Mouse (Mus musculus) hindbrain, embryonic 14.5 days (tissue): ENCODE data around the gene Hck. TPM values are rescaled to one million over a fixed set of nuclear protein-coding genes. Genes with fewer than 3 reads are reported as not detected.

Experiments
- ATAC-seq: fragments of 200-750 bp; cut with Nextera tagmentation; 2 replicates; pipeline ENCODE4 v1.8.0; 2017; ENCODE audit warnings: moderate number of reproducible peaks, mild to moderate bottlenecking, moderate TSS enrichment, moderate library complexity; ENCODE audit not compliant: low FRiP score
- DNase-seq: peaks from one replicate; pipeline ENCODE4 v3.0.0-alpha.2; 2015; ENCODE audit warnings: low spot score
- H3K27ac ChIP-seq: fragments of 300-500 bp; sonication (generic); 2 replicates; pipeline ENCODE4 v1.5.1; 2014; ENCODE audit warnings: mild to moderate bottlenecking, moderate library complexity
- H3K27me3 ChIP-seq: fragments of 300-500 bp; sonication (generic); 2 replicates; pipeline ENCODE4 v1.6.1; 2014; ENCODE audit warnings: mild to moderate bottlenecking, low read length, mixed read lengths; ENCODE audit not compliant: control insufficient read depth, insufficient read depth
- H3K36me3 ChIP-seq: fragments of 300-500 bp; sonication (generic); replicated peaks from 2 replicates; pipeline ENCODE4 v1.6.1; 2014; ENCODE audit not compliant: control insufficient read depth, insufficient read depth
- H3K4me1 ChIP-seq: fragments of 300-500 bp; sonication (generic); replicated peaks from 2 replicates; pipeline ENCODE4 v1.6.1; 2014; ENCODE audit warnings: antibody characterized with exemption, low read length, mixed read lengths; ENCODE audit not compliant: control insufficient read depth, insufficient read depth
- H3K4me2 ChIP-seq: fragments of 300-500 bp; sonication (generic); replicated peaks from 2 replicates; pipeline ENCODE4 v1.6.1; 2014; ENCODE audit warnings: mild to moderate bottlenecking, moderate library complexity
- H3K4me3 ChIP-seq: fragments of 300-500 bp; sonication (generic); replicated peaks from 2 replicates; pipeline ENCODE4 v1.5.1; 2014; ENCODE audit warnings: mild to moderate bottlenecking, low read length
- H3K9ac ChIP-seq: fragments of 300-500 bp; sonication (generic); 2 replicates; pipeline ENCODE4 v1.6.1; 2014
- H3K9me3 ChIP-seq: fragments of 300-500 bp; sonication (generic); 2 replicates; pipeline ENCODE4 v1.6.1; 2016; ENCODE audit warnings: low read length; ENCODE audit not compliant: control insufficient read depth
- WGBS: fragments of 180-500 bp; shearing (Covaris S2); extraction: QIAGEN DNeasy Blood & Tissue Kit; methylation state at CpG from one replicate; pipeline ENCODE4 v1.1.7; 2014; 5-methylcytosine and 5-hydroxymethylcytosine counted together
- polyA plus RNA-seq: library from polyadenylated mRNA; unstranded; fragments of >200 nt; fragmentation: Nextera tagmentation; extraction: Ambion mirVana; gene quantifications from 2 replicates; pipeline ENCODE4 v1.2.1, GENCODE M21; 2014

Hck gene
- polyA plus RNA-seq, 1 experiment from 2014 or later, result 2.2 TPM

GRCm38 (mm10) chr2:153175995-153176570 lies 67.8 kb downstream of the Hck start:
- Histone ChIP-seq H3K4me2 (no peak overlapping the region), H3K4me1 (no peaks in the 10 kb centered on the region), H3K9me3 (no peaks in the 10 kb centered on the region), H3K36me3 (peaks cover 21% of the 10 kb centered on the region), H3K4me3 (no peak overlapping the region), H3K9ac (no peak overlapping the region), H3K27ac (no peak overlapping the region), H3K27me3 (no peaks in the 10 kb centered on the region)
- WGBS, result 86% methylated on average over 8 of the region's 8 CpGs
- DNase-seq (no peak), ATAC-seq (no peak)

DNA sequence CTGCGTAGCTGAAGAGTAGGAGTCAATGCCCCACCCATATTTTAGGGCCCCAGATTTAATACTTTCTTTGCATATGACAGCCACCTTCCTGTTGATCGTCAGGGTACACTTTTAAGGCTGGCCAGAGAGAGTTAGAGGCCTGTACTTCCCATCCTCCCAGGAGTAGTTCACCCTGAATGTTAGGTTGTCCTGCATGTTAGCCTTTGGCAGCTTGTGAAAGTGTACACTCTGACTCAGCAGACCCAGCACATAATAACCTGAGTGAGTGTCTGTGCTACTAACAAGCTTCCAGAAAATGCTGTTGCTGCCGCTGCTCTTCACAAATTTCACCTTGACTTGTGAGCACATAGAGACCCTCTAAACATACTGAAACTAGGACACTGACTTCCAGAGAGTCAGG lies 68.9 kb downstream of the Hck start:
- DNase-seq (no peak), ATAC-seq (no peak)
- no peak overlapping the region for H3K9ac ChIP-seq
- H3K27me3 ChIP-seq, result no peaks in the 10 kb centered on the region
- H3K36me3 ChIP-seq, result peaks cover 31% of the 10 kb centered on the region
- no peak overlapping the region for H3K27ac ChIP-seq
- WGBS, result 98% methylated on average over 3 of the region's 3 CpGs
- H3K4me3 ChIP-seq, result no peak overlapping the region
- H3K4me1 ChIP-seq, result no peaks in the 10 kb centered on the region
- no peaks in the 10 kb centered on the region for H3K9me3 ChIP-seq
- no peak overlapping the region for H3K4me2 ChIP-seq

- Histone ChIP-seq H3K4me3 (no peak overlapping the region), H3K27me3 (no peaks in the 10 kb centered on the region), H3K36me3 (peaks cover 52% of the 10 kb centered on the region), H3K27ac (no peak overlapping the region), H3K9me3 (no peaks in the 10 kb centered on the region), H3K4me2 (no peak overlapping the region), H3K4me1 (no peaks in the 10 kb centered on the region), H3K9ac (no peak overlapping the region)
- ATAC-seq (no peak), DNase-seq (no peak)
- WGBS, result 87% methylated on average over 10 of the region's 10 CpGs
Observed at GRCm38 (mm10) chr2:153179126-153179860, 71.0 kb downstream of the Hck start.

GRCm38 (mm10) chr2:153179961-153180360 lies 71.7 kb downstream of the Hck start:
- H3K4me1 ChIP-seq, result no peaks in the 10 kb centered on the region
- H3K27me3 ChIP-seq, result no peaks in the 10 kb centered on the region
- H3K4me3 ChIP-seq, result no peak overlapping the region
- WGBS, result 90% methylated on average over 3 of the region's 3 CpGs
- peaks cover 59% of the 10 kb centered on the region for H3K36me3 ChIP-seq
- ATAC-seq, result no peak
- H3K4me2 ChIP-seq, result no peak overlapping the region
- H3K9me3 ChIP-seq, result no peaks in the 10 kb centered on the region
- H3K9ac ChIP-seq, result no peak overlapping the region
- no peak overlapping the region for H3K27ac ChIP-seq
- DNase-seq, result no peak

GRCm38 (mm10) chr2:153186176-153186591 lies 77.9 kb downstream of the Hck start:
- Histone ChIP-seq H3K4me1 (no peaks in the 10 kb centered on the region), H3K9ac (no peak overlapping the region), H3K9me3 (no peaks in the 10 kb centered on the region), H3K27ac (no peak overlapping the region), H3K36me3 (peaks cover 98% of the 10 kb centered on the region), H3K27me3 (no peaks in the 10 kb centered on the region), H3K4me3 (no peak overlapping the region), H3K4me2 (no peak overlapping the region)
- DNase-seq (no peak), ATAC-seq (no peak)
- 83% methylated on average over 2 of the region's 2 CpGs for WGBS

GRCm38 (mm10) chr2:153187848-153188247 lies 79.6 kb downstream of the Hck start:
- Histone ChIP-seq H3K9me3 (no peaks in the 10 kb centered on the region), H3K27ac (no peak overlapping the region), H3K9ac (no peak overlapping the region), H3K36me3 (peaks cover 99% of the 10 kb centered on the region), H3K4me3 (no peak overlapping the region), H3K4me1 (no peaks in the 10 kb centered on the region), H3K27me3 (no peaks in the 10 kb centered on the region), H3K4me2 (no peak overlapping the region)
- 88% methylated on average over 2 of the region's 2 CpGs for WGBS
- ATAC-seq, result no peak
- DNase-seq, result no peak

- H3K4me3 ChIP-seq, result no peak overlapping the region
- no peak for ATAC-seq
- WGBS, result 78% methylated on average over 2 of the region's 2 CpGs
- H3K4me2 ChIP-seq, result no peak overlapping the region
- no peak overlapping the region for H3K27ac ChIP-seq
- DNase-seq, result no peak
- peaks cover 94% of the 10 kb centered on the region for H3K36me3 ChIP-seq
- no peaks in the 10 kb centered on the region for H3K27me3 ChIP-seq
- no peaks in the 10 kb centered on the region for H3K4me1 ChIP-seq
- no peak overlapping the region for H3K9ac ChIP-seq
- no peaks in the 10 kb centered on the region for H3K9me3 ChIP-seq
Observed at GRCm38 (mm10) chr2:153191242-153191641, 83.0 kb downstream of the Hck start.

DNA sequence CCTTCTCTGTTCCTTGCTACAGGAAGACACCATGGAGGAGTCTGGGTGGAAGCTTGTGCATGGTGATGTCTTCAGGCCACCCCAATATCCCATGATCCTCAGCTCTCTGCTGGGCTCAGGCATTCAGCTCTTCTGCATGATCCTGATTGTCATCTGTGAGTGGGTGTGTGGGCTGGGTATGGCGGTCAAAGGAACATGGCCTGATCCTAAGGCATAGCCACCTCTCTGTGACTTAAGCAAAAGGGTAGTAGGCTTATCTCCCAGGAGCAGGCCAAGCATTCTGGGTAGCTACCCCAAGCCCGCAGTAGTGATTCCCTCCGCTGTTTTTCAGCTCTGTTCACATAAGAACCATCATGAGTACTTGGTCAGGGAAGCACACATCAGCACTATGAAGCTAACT lies 86.0 kb downstream of the Hck start:
- Histone ChIP-seq H3K27me3 (no peaks in the 10 kb centered on the region), H3K9me3 (no peaks in the 10 kb centered on the region), H3K4me3 (no peak overlapping the region), H3K36me3 (peaks cover 88% of the 10 kb centered on the region), H3K4me2 (no peak overlapping the region), H3K9ac (no peak overlapping the region), H3K4me1 (no peaks in the 10 kb centered on the region), H3K27ac (no peak overlapping the region)
- ATAC-seq (no peak), DNase-seq (no peak)
- WGBS, result 98% methylated on average over 3 of the region's 3 CpGs

DNA sequence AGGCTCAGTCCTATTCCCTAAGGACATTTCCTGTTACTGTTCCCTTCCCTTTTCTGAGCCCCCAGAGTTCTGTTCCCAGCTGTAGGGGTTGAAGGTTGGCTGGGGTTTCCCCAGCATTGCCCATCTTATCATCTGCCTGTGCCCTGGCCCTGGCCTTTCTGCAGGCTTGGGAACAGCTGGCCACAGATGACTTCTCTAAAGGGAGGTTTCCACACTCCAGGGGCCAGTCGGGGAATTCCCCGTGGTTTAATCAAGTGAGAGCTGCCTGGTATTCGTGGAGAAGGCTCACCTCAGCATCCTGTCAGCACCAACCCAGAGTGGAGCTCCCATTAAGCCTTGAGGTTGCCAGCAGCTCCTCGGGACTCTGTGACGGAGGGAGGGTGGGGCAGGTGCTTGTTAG lies 90.2 kb downstream of the Hck start:
- H3K9ac ChIP-seq, result no peak overlapping the region
- H3K4me2 ChIP-seq, result no peak overlapping the region
- H3K9me3 ChIP-seq, result no peaks in the 10 kb centered on the region
- no peak for ATAC-seq
- H3K4me1 ChIP-seq, result no peaks in the 10 kb centered on the region
- no peak overlapping the region for H3K27ac ChIP-seq
- no peaks in the 10 kb centered on the region for H3K27me3 ChIP-seq
- no peak for DNase-seq
- H3K36me3 ChIP-seq, result peaks cover 80% of the 10 kb centered on the region
- 79% methylated on average over 5 of the region's 5 CpGs for WGBS
- no peak overlapping the region for H3K4me3 ChIP-seq
